Mouse (Mus musculus) liver, adult 2 months (tissue): ENCODE measurements around the gene Sort1. TPM values are rescaled to one million over a fixed set of nuclear protein-coding genes. Genes with fewer than 3 reads are reported as not detected.

Experiments used
- DNase-seq: peaks from one replicate; pipeline ENCODE4 v3.0.0-alpha.2; 2011; ENCODE audit warnings: low read depth, low spot score; ENCODE audit errors: extremely low read depth
- H3K27ac ChIP-seq: fragments of 200-500 bp; replicated peaks from 2 replicates; pipeline ENCODE4 v1.5.1; 2012; ENCODE audit warnings: low read depth, mild to moderate bottlenecking, control low read depth, inconsistent platforms, low read length; ENCODE audit not compliant: insufficient read depth
- H3K27me3 ChIP-seq: fragments of 200-500 bp; 2 replicates; pipeline ENCODE4 v1.6.1; 2012; ENCODE audit warnings: mild to moderate bottlenecking, moderate library complexity, low read length, inconsistent platforms; ENCODE audit not compliant: control insufficient read depth, insufficient read depth
- H3K36me3 ChIP-seq: fragments of 200-500 bp; 2 replicates; pipeline ENCODE4 v1.6.1; 2012; ENCODE audit warnings: low read length, inconsistent platforms; ENCODE audit not compliant: control insufficient read depth, insufficient read depth
- H3K4me1 ChIP-seq: fragments of 200-500 bp; 2 replicates; pipeline ENCODE4 v1.6.1; 2011; ENCODE audit warnings: low read length; ENCODE audit not compliant: control insufficient read depth, insufficient read depth
- H3K4me3 ChIP-seq: fragments of 200-500 bp; 2 replicates; pipeline ENCODE4 v1.5.1; 2011; ENCODE audit warnings: low read depth, mild to moderate bottlenecking, control low read depth, low read length, moderate library complexity; ENCODE audit not compliant: insufficient read depth
- H3K79me2 ChIP-seq: fragments of 200-500 bp; 2 replicates; pipeline ENCODE4 v1.6.1; 2012; ENCODE audit warnings: inconsistent platforms, mild to moderate bottlenecking, low read length, moderate library complexity; ENCODE audit not compliant: control insufficient read depth, insufficient read depth
- H3K9ac ChIP-seq: fragments of 200-500 bp; 2 replicates; pipeline ENCODE4 v1.6.1; 2012; ENCODE audit warnings: low read depth, mild to moderate bottlenecking, control low read depth, inconsistent platforms, low read length
- CTCF ChIP-seq: fragments of 200-500 bp; IDR thresholded peaks from 2 replicates; pipeline ENCODE4 v1.5.1; 2011; ENCODE audit warnings: low read depth, low read length, control low read depth
- POLR2A ChIP-seq: fragments of 200-500 bp; IDR thresholded peaks from 2 replicates; pipeline ENCODE4 v1.6.1; 2011; ENCODE audit warnings: low read length, control low read depth; ENCODE audit not compliant: insufficient read depth; ENCODE audit errors: extremely low read depth
- whole genome bisulfite sequencing: fragments of 180-500 bp; shearing (Covaris S2); methylation state at CpG from one replicate; pipeline ENCODE4 v1.1.7; 2018; 5-methylcytosine and 5-hydroxymethylcytosine counted together
- polyA plus RNA-seq: library from polyadenylated mRNA; depleted of rRNA; stranded (reverse); fragments of >200 nt; gene quantifications from 2 replicates; pipeline ENCODE4 v1.2.3, GENCODE M21; 2012
- total RNA-seq: library from RNA; depleted of rRNA; stranded (reverse); fragments of >200 nt; gene quantifications from 2 replicates; pipeline ENCODE4 v1.2.3, GENCODE M21; 2014

Gene Sort1
- total and polyA plus RNA-seq, 2 experiments: 6.5 to 8.3 TPM

DNA sequence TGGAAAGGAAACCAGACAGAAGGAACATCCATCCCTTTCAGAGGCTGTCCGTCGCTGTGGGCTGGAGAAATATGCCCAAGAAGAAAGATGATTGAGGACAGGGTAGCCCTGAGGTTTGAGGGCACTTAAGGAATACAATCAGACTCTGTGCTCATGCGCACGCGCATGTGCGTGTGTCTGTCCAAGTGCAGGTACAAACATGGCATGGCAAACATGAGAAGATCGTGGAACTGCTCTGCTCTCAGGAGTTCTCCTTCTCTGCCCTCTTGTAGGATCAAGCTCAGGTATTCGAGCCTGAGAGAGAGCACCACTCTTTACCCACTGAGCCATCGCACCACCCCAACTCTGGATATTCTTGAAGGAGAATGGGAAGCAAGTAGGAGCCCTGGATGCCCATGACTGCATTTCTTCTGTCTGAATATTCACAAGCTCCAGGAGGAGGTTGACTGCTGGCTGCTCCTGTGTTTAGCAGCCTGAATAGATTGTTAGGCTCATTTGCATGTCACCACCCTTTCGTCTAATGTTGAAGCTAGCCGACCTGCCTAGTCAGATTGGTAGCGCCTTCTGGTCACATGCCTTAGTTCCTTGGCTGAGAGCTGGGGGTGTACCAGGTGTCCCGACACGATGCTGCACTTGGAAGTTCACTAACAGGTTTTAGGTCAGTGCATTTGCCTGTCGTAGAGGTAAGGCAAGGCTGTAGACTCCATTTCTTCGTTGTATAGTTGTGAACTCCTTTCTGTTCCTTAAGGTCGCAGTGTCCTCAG is 7.3 kb downstream of the Sort1 start:
- no peaks in the 10 kb centered on the region for H3K36me3 ChIP-seq
- WGBS: 76% methylated on average over 17 of the region's 17 CpGs
- no peak overlapping the region for H3K27ac ChIP-seq
- DNase-seq: no peak
- no peak overlapping the region for H3K4me3 ChIP-seq
- H3K27me3 ChIP-seq: no peaks in the 10 kb centered on the region
- peaks cover 23% of the 10 kb centered on the region for H3K4me1 ChIP-seq
- H3K9ac ChIP-seq: no peak overlapping the region
- TF ChIP-seq POLR2A (no peak), CTCF (no peak)
- peaks cover 17% of the 10 kb centered on the region; the same call in 1 of the 2 replicates for H3K79me2 ChIP-seq

GRCm38 (mm10) chr3:108294398-108294797 is 10.5 kb downstream of the Sort1 start:
- no peaks in the 10 kb centered on the region for H3K36me3 ChIP-seq
- WGBS: 59% methylated on average over 2 of the region's 2 CpGs
- H3K27me3 ChIP-seq: no peaks in the 10 kb centered on the region
- TF ChIP-seq POLR2A: no peak
- H3K27ac ChIP-seq: no peak overlapping the region
- H3K4me3 ChIP-seq: no peak overlapping the region
- peaks cover 11% of the 10 kb centered on the region; the same call in 1 of the 2 replicates for H3K79me2 ChIP-seq
- no peak for DNase-seq
- peaks cover 26% of the 10 kb centered on the region for H3K4me1 ChIP-seq
- H3K9ac ChIP-seq: no peak overlapping the region

- Histone ChIP-seq H3K36me3 (no peaks in the 10 kb centered on the region), H3K79me2 (peaks cover 14% of the 10 kb centered on the region; the same call in 1 of the 2 replicates), H3K27me3 (no peaks in the 10 kb centered on the region), H3K4me3 (no peak overlapping the region), H3K4me1 (peaks cover 27% of the 10 kb centered on the region), H3K27ac (peak overlapping the region; percentile 37), H3K9ac (no peak overlapping the region)
- WGBS: 39% methylated on average over 14 of the region's 14 CpGs
- TF ChIP-seq POLR2A: no peak
- no peak for TF ChIP-seq CTCF
- no peak for DNase-seq
Measured at GRCm38 (mm10) chr3:108295379-108296219, 11.7 kb downstream of the Sort1 start.

GRCm38 (mm10) chr3:108296220-108297049 is 12.6 kb downstream of the Sort1 start:
- Histone ChIP-seq H3K4me3 (no peak overlapping the region), H3K27me3 (no peaks in the 10 kb centered on the region), H3K4me1 (peaks cover 27% of the 10 kb centered on the region), H3K27ac (peak overlapping the region; percentile 65), H3K36me3 (no peaks in the 10 kb centered on the region), H3K9ac (peak overlapping the region; percentile 15; the same call in 1 of the 2 replicates), H3K79me2 (peaks cover 9% of the 10 kb centered on the region; the same call in 1 of the 2 replicates)
- 10% methylated on average over 14 of the region's 14 CpGs for WGBS
- no peak for TF ChIP-seq CTCF
- no peak for TF ChIP-seq POLR2A
- DNase-seq: peak; percentile 78

DNA sequence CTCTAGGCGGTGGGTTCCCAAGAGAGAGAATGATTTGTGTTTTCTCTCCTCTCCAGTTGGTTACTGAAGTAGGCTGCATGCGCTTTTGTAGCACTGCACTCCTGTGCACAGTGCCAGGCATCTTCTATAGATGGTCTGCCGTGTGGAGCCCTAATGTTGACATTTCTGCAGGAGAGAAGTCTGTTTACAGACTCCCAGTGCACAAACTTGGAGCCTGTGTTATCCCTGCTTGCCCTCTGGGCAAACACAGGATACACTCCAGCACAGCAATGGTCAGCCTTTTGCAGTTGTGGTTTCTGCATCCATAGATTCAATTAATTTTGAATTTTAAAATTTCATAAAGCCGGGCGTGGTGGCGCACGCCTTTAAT is 13.2 kb downstream of the Sort1 start:
- Histone ChIP-seq H3K4me3 (no peak overlapping the region), H3K36me3 (no peaks in the 10 kb centered on the region), H3K27me3 (no peaks in the 10 kb centered on the region), H3K4me1 (peaks cover 27% of the 10 kb centered on the region), H3K9ac (0 out of 2 replicates have a peak overlapping the region, but pooled peaks have one; percentile 15), H3K79me2 (peaks cover 7% of the 10 kb centered on the region; the same call in 1 of the 2 replicates), H3K27ac (peak overlapping the region; percentile 65)
- TF ChIP-seq CTCF: no peak
- no peak for TF ChIP-seq POLR2A
- peak; percentile 73 for DNase-seq
- 28% methylated on average over 7 of the region's 7 CpGs for WGBS
